28 mouse cellular contexts compared by ENCODE assay signal in genomic region chr4:98009966-98010365, GRCm38 (mm10).
DNase-seq lines count a peak whose midpoint lies in the region; ATAC-seq lines count a peak whose summit lies in the region.
"Had no signal": no experiment of that assay in that cellular context is flagged by ENCODE, and none has a peak within 500 bp of the region (broad histone marks: within the 10 kb centered on the region; RNA-seq: fewer than 3 reads in every experiment).

No protein-coding gene starts in this region.

- WGBS in forebrain, embryonic 16.5 days = 67% methylated on average over 2 of the region's 2 CpGs
- WGBS in forebrain, embryonic 12.5 days = 93% methylated on average over 2 of the region's 2 CpGs
- 80% methylated on average over 2 of the region's 2 CpGs for WGBS in heart, embryonic 13.5 days
- WGBS in hindbrain, embryonic 16.5 days = 62% methylated on average over 2 of the region's 2 CpGs
- 96% methylated on average over 2 of the region's 2 CpGs for WGBS in hindbrain, embryonic 11.5 days
- WGBS in neural tube, embryonic 14.5 days = 65% methylated on average over 2 of the region's 2 CpGs

- peaks cover 21% of the 10 kb centered on the region for H3K4me1 ChIP-seq in forebrain, embryonic 16.5 days (replicated peaks; ENCODE audit: control insufficient read depth, insufficient read depth, low read length)
- peaks cover 20% of the 10 kb centered on the region for H3K4me1 ChIP-seq in forebrain, embryonic 12.5 days
- H3K4me1 ChIP-seq in heart, embryonic 13.5 days = peaks cover 21% of the 10 kb centered on the region
- peaks cover 13% of the 10 kb centered on the region for H3K4me1 ChIP-seq in hindbrain, embryonic 16.5 days (ENCODE audit: control insufficient read depth, insufficient read depth, low read depth, low read length)
- H3K4me1 ChIP-seq in hindbrain, embryonic 11.5 days (replicated peaks; ENCODE audit: control insufficient read depth, insufficient read depth, low read length) = no peaks in the 10 kb centered on the region
- peaks cover 25% of the 10 kb centered on the region; the same call in 1 of the 2 replicates for H3K4me1 ChIP-seq in neural tube, embryonic 14.5 days (ENCODE audit: control insufficient read depth, insufficient read depth, low read length)
- H3K4me1 ChIP-seq: liver, embryonic 15.5 days had no signal

- peak overlapping the region; percentile 54; the same call in 1 of the 2 replicates for H3K27ac ChIP-seq in forebrain, embryonic 16.5 days (ENCODE audit: low read length)
- H3K27ac ChIP-seq in forebrain, embryonic 12.5 days = no peak overlapping the region
- peak overlapping the region; percentile 70 for H3K27ac ChIP-seq in heart, embryonic 13.5 days (replicated peaks)
- H3K27ac ChIP-seq in hindbrain, embryonic 16.5 days (ENCODE audit: low read depth, low read length) = 0 out of 2 replicates have a peak overlapping the region, but pooled peaks have one; percentile 13
- H3K27ac ChIP-seq in hindbrain, embryonic 11.5 days (ENCODE audit: low read depth, low read length) = no peak overlapping the region
- no peak overlapping the region; the same call in 1 of the 2 replicates for H3K27ac ChIP-seq in neural tube, embryonic 14.5 days (ENCODE audit: low read depth, low read length)
- H3K27ac ChIP-seq: left cerebral cortex, adult 2 months; limb, embryonic 12.5 days; liver, embryonic 15.5 days; lung, embryonic 15.5 days; neural tube, embryonic 12.5 days; stomach, embryonic 15.5 days had no signal

- H3K27me3 ChIP-seq in forebrain, embryonic 16.5 days (replicated peaks; ENCODE audit: control insufficient read depth, insufficient read depth, low read length) = no peaks in the 10 kb centered on the region
- H3K27me3 ChIP-seq in forebrain, embryonic 12.5 days = no peaks in the 10 kb centered on the region
- H3K27me3 ChIP-seq in heart, embryonic 13.5 days (replicated peaks) = no peaks in the 10 kb centered on the region
- no peaks in the 10 kb centered on the region for H3K27me3 ChIP-seq in hindbrain, embryonic 16.5 days (replicated peaks; ENCODE audit: control insufficient read depth, insufficient read depth, low read length)
- no peaks in the 10 kb centered on the region for H3K27me3 ChIP-seq in hindbrain, embryonic 11.5 days (ENCODE audit: control insufficient read depth, insufficient read depth, low read length)
- no peaks in the 10 kb centered on the region for H3K27me3 ChIP-seq in neural tube, embryonic 14.5 days (ENCODE audit: control insufficient read depth, insufficient read depth, low read length)
- H3K27me3 ChIP-seq: limb, embryonic 12.5 days; liver, embryonic 15.5 days; lung, embryonic 15.5 days; neural tube, embryonic 12.5 days; stomach, embryonic 15.5 days had no signal

- no peak for DNase-seq in heart, adult 18-20 months
- DNase-seq in hindbrain, embryonic 11.5 days (ENCODE audit: low spot score) = no peak
- no peak for DNase-seq in lung, postnatal 4 days
- DNase-seq: adrenal gland, postnatal 14 days; cerebellum, adult 11-12 months; forebrain, postnatal 0 days; gastrocnemius, postnatal 14 days; heart, postnatal 36 days; kidney, adult 11 months; kidney, postnatal 14 days; retina, postnatal 1 day; right cerebral cortex, postnatal 14 days had no signal

- H3K9ac ChIP-seq in forebrain, embryonic 16.5 days (replicated peaks; ENCODE audit: low read depth, low read length) = no peak overlapping the region
- no peak overlapping the region for H3K9ac ChIP-seq in forebrain, embryonic 12.5 days
- no peak overlapping the region for H3K9ac ChIP-seq in heart, embryonic 13.5 days
- H3K9ac ChIP-seq in hindbrain, embryonic 16.5 days (ENCODE audit: low read depth, low read length) = no peak overlapping the region
- no peak overlapping the region for H3K9ac ChIP-seq in hindbrain, embryonic 11.5 days (ENCODE audit: low read depth, low read length)
- H3K9ac ChIP-seq in neural tube, embryonic 14.5 days (replicated peaks; ENCODE audit: low read depth, low read length) = no peak overlapping the region
- H3K9ac ChIP-seq: forebrain, postnatal 0 days; limb, embryonic 12.5 days; liver, embryonic 15.5 days; lung, embryonic 15.5 days; neural tube, embryonic 12.5 days; stomach, embryonic 15.5 days had no signal

- ATAC-seq in forebrain, embryonic 16.5 days = no peak
- no peak for ATAC-seq in forebrain, embryonic 12.5 days (ENCODE audit: low FRiP score)
- no peak for ATAC-seq in heart, embryonic 13.5 days (ENCODE audit: extremely low read depth, insufficient number of reproducible peaks, low FRiP score, low TSS enrichment)
- peak; percentile 19; the same call in 1 of the 2 replicates for ATAC-seq in hindbrain, embryonic 16.5 days
- ATAC-seq in hindbrain, embryonic 11.5 days (ENCODE audit: low FRiP score) = no peak
- peak; percentile 18; the same call in 1 of the 2 replicates for ATAC-seq in neural tube, embryonic 14.5 days (ENCODE audit: low read depth)
- ATAC-seq: CD4-positive, CD25-positive, alpha-beta regulatory T cell, adult 4 months; forebrain, postnatal 0 days; inflammation-experienced regulatory T-cells, adult 6 months; midbrain, embryonic 16.5 days had no signal

- no peaks in the 10 kb centered on the region for H3K9me3 ChIP-seq in forebrain, embryonic 16.5 days (ENCODE audit: control insufficient read depth, low read length)
- H3K9me3 ChIP-seq in forebrain, embryonic 12.5 days = no peaks in the 10 kb centered on the region
- no peaks in the 10 kb centered on the region for H3K9me3 ChIP-seq in heart, embryonic 13.5 days
- H3K9me3 ChIP-seq in hindbrain, embryonic 16.5 days (ENCODE audit: control insufficient read depth, low read length) = no peaks in the 10 kb centered on the region
- H3K9me3 ChIP-seq in hindbrain, embryonic 11.5 days (ENCODE audit: control insufficient read depth, low read length) = no peaks in the 10 kb centered on the region
- H3K9me3 ChIP-seq in neural tube, embryonic 14.5 days (ENCODE audit: control insufficient read depth, low read length) = no peaks in the 10 kb centered on the region
- H3K9me3 ChIP-seq: limb, embryonic 12.5 days; liver, embryonic 15.5 days; lung, embryonic 15.5 days; neural tube, embryonic 12.5 days; stomach, embryonic 15.5 days had no signal

- H3K4me2 ChIP-seq in forebrain, embryonic 16.5 days (ENCODE audit: low read length) = no peak overlapping the region
- no peak overlapping the region for H3K4me2 ChIP-seq in forebrain, embryonic 12.5 days
- H3K4me2 ChIP-seq in heart, embryonic 13.5 days = no peak overlapping the region
- H3K4me2 ChIP-seq in hindbrain, embryonic 16.5 days (ENCODE audit: low read length) = no peak overlapping the region
- no peak overlapping the region for H3K4me2 ChIP-seq in hindbrain, embryonic 11.5 days (replicated peaks; ENCODE audit: low read depth, low read length)
- H3K4me2 ChIP-seq in neural tube, embryonic 14.5 days (ENCODE audit: low read depth, low read length) = no peak overlapping the region
- H3K4me2 ChIP-seq: limb, embryonic 12.5 days; liver, embryonic 15.5 days; lung, embryonic 15.5 days; midbrain, embryonic 11.5 days; neural tube, embryonic 12.5 days; stomach, embryonic 15.5 days had no signal

- H3K36me3 ChIP-seq in forebrain, embryonic 16.5 days (ENCODE audit: control insufficient read depth, insufficient read depth) = peaks cover 5% of the 10 kb centered on the region; the same call in 1 of the 2 replicates
- peaks cover 10% of the 10 kb centered on the region for H3K36me3 ChIP-seq in forebrain, embryonic 12.5 days (replicated peaks)
- peaks cover 24% of the 10 kb centered on the region for H3K36me3 ChIP-seq in heart, embryonic 13.5 days
- H3K36me3 ChIP-seq in hindbrain, embryonic 16.5 days (ENCODE audit: control insufficient read depth, insufficient read depth, low read length) = no peaks in the 10 kb centered on the region
- H3K36me3 ChIP-seq in hindbrain, embryonic 11.5 days (ENCODE audit: control insufficient read depth, insufficient read depth, low read length) = no peaks in the 10 kb centered on the region; the same call in 1 of the 2 replicates
- no peaks in the 10 kb centered on the region for H3K36me3 ChIP-seq in neural tube, embryonic 14.5 days (ENCODE audit: control insufficient read depth, insufficient read depth, low read length)
- H3K36me3 ChIP-seq: liver, embryonic 15.5 days had no signal

- no peak overlapping the region for H3K4me3 ChIP-seq in forebrain, embryonic 16.5 days (replicated peaks; ENCODE audit: low read length)
- no peak overlapping the region for H3K4me3 ChIP-seq in forebrain, embryonic 12.5 days (replicated peaks)
- no peak overlapping the region for H3K4me3 ChIP-seq in heart, embryonic 13.5 days
- H3K4me3 ChIP-seq in hindbrain, embryonic 16.5 days (ENCODE audit: low read length) = no peak overlapping the region
- H3K4me3 ChIP-seq in hindbrain, embryonic 11.5 days (ENCODE audit: low read depth, low read length) = no peak overlapping the region
- no peak overlapping the region for H3K4me3 ChIP-seq in neural tube, embryonic 14.5 days (ENCODE audit: low read depth, low read length)
- H3K4me3 ChIP-seq: erythroblast, embryonic 14.5 days; left cerebral cortex, adult 2 months; limb, embryonic 12.5 days; liver, embryonic 15.5 days; lung, embryonic 15.5 days; neural tube, embryonic 12.5 days; stomach, embryonic 15.5 days had no signal

Comparison
In these comparisons a context has a peak if more than half of its experiments do, and no peak if none do; other contexts are left out.
1. ATAC-seq: peak in hindbrain, embryonic 16.5 days (single experiment) and neural tube, embryonic 14.5 days (single experiment); none in forebrain, embryonic 16.5 days (single experiment), forebrain, embryonic 12.5 days (single experiment), heart, embryonic 13.5 days (single experiment) and hindbrain, embryonic 11.5 days (single experiment).
2. H3K27ac ChIP-seq: peak in forebrain, embryonic 16.5 days (single experiment), heart, embryonic 13.5 days (single experiment) and hindbrain, embryonic 16.5 days (single experiment); none in forebrain, embryonic 12.5 days (single experiment), hindbrain, embryonic 11.5 days (single experiment) and neural tube, embryonic 14.5 days (single experiment).